Mouse (Mus musculus): ENCODE data around the gene Mettl14.

The Mettl14 gene

DNA sequence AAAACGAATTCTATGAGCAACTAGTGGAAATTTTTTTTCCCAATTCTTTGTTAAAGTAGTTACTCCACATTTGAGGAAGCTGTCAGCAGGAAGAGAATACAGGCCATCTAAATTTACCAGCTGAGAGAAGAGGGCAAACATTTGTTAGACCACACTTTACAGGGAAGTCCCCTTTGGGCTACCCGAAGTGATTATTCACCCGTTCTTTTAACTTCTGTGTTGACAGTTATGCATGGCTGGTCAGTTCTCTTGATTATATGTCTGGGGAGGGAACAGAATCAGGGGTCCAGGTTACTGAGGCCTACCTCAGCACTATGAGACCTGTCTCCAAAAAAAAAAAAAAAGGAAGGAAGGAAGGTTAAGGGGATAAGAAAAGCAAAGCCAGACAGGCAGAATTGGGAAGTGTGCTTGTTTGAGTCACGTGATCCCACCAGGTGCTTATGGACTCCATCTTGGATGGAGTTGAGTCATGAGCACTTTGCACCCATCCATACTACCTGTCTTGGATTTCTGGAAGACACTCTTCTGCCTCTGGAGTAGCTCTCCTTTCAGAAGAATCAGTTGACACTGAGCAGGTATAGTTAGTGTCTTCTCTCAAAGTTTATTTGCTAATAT lies 29.4 kb downstream of the Mettl14 start:
- no peak for DNase-seq (ENCODE audit: low read depth)

DNA sequence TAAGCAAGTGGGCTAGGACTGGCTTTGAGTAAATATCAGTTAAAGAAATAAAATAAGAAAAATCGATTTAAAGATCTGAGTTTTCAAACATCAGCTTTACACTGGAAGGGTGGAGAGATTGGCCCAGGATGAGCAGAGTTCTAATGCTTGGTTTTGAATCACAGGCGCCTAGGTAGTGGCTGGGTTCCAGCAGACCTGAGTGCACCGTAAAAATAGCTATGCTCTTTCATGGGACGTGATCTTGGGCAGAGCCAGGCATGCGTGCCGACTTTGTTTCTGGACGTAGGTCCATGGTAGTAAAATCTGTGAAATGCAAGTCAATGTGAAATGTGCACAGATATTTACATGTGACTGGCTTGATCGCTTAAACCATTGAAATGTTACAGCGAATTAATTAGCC lies 31.5 kb downstream of the Mettl14 start:
- no peak for DNase-seq (ENCODE audit: low read depth)

DNA sequence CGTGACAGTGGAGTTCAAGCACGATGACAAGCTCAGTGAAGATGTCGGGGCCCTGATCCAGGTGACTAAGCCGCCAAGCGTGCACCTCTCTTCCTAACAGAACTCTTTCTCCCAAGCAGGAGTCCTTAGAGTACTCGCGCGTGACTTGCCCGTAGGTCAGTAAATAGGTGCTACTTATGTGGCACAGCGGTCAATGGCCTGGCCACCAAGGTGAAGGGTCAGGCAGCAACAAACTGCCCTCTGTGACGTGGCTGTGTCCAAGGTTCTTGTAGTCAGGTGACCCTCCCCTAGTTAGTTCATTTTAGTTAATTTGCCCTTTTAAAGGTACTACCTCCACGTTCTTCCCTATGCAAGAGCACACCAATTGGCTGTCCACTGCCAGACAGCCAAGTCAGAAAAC lies 32.2 kb downstream of the Mettl14 start:
- DNase-seq (ENCODE audit: low read depth) = no peak

DNA sequence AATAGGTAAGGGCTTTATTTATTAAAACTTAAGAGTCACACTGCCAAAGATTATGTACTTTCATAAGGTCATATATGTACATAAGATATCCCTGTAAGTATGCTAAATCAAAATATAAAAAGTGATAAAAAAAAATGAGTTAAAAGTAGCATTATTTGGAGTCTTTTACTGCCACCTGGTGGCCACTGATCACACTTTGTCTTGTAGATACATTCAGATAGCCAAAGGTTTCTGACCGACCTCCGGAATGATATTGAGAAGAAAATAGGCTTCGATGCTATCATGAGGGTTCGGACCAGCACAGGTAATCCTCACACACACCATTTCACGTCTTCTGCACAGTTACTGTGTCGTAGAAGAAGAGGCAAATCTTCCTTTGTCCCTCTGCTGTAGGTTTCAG lies 32.7 kb downstream of the Mettl14 start:
- DNase-seq (ENCODE audit: low read depth) = peak; percentile 74

DNA sequence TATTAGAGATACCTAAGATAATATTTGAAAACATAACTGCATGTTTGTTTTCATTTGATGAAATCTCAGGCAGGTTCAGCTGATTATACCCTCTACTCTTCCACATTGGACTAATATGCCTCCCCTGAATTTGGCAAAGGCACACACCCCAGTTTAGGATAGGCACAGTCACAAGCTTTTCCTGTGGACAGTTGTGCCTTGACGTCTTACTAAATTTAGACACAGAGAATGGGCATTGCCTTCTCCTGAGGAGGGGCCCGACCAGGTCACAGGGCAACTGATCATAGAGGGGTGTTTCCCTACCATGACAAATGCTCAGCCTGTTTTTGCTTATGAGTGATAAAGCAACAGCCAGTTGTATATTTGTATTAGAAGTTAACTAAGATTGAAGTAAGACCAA lies 34.4 kb downstream of the Mettl14 start:
- no peak for DNase-seq (ENCODE audit: low read depth)

DNA sequence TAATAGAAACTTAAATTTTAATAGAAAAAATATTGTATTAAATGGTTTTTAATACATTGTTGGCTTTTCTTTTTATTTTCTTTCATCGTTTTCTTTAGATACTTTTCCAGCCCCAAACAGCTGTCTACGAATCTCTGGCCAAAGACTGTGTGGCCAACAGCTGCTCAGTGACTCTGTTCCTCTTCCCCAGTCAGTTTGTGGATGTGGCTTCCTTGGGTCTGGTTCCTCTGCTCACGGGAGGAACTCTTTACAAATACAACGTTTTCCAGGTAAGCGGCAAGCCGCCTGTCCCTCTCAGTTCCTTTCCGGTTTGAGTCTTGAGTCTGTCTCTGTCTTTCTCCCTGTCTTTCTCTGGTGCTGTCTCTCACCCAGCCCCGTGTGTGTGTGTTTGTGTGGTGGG lies 35.3 kb downstream of the Mettl14 start:
- no peak for DNase-seq (ENCODE audit: low read depth)

DNA sequence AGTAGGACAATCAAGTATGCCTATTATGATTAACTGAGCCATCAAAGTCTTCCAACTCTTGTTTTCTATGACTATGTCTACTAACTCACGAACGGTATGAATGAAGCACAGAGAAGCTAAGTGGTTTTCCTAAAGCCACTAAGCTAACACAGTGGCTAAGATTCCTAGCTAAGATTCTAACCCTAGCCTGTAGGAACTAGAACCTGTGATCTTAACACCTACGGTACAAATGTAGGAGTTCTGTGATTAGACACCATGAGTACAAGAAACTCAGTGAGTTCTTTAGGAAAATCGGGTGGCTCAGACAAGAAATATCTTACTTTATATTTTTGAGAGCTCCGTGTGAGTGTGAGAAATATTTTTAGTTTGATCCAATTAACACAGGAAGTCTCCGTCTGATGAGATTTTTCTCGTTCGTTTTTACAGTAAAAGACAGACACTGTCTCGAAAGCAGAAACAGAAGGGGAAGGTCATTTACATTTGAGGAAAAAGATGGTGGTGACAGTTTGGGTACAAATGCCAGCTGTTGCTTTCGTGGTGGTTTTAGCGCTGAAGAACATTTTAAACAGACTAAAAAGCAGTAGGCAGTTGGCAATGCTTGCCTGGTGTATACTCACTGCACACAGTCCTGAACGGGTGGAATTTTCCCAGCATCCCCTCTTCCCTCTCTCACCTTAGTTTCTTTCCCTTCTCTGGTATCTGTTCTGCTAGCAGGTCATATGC lies 37.7 kb downstream of the Mettl14 start:
- DNase-seq (ENCODE audit: low read depth) = no peak

DNA sequence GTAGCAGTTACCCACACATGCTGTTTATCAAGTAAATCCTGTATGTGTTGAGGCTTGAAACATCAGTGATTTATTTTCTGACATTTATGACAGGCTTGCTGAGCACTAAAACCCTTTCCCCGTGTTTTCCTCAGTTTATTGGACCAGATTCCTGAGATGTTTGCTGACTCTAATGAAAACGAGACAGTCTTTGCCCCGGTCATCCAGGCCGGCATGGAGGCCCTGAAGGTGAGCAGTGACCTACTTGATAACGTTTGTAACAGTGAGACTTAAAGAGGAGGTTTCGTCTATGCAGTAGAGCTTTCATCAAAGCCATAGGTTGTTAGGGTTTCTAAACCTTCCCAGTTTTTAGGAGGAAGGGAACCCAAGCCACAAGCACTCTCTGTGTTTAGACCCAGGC lies 42.2 kb downstream of the Mettl14 start:
- DNase-seq (ENCODE audit: low read depth) = no peak

DNA sequence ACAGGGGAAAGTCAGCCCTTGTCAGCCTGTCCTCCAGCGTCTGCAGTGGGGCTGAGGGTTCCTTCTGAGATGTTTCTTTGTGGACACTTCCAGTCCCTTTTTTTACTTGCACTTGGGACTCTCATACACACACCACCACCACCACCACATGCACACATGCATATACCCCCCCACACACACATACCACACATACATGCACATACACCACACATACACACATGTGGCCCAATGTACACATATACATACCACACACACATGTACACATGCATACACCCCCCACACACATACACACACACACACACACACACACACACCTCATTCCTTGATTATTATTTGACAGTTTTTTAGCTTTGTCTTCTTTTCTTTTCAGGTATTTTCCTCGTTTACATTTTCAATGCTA lies 44.9 kb downstream of the Mettl14 start:
- no peak for DNase-seq (ENCODE audit: low read depth)

DNA sequence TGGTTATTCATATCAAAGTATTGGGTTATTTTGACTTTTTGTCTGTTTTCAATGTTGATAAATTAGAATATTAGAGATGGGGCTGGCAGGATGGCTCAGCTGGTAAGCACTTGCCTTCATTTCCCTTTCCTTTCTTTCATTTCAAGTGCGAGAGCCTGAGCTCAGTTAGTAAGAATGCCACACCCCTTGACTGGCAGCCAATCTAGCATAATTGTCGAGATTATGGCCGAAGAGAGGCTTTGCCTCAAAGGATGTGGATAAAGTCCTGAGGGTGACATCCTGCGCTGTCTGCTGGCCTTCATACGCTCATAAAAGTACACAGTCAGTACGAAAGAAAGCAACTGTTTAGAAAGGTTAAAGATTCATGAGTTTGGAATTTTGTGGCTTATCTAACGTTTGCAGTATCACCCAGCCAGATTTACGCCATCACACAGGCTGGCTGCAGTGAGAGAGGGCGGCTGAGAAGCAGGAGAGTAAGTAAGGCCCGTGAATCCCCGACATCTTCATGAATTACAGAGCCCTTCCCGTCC lies 47.2 kb downstream of the Mettl14 start:
- no peak for DNase-seq (ENCODE audit: low read depth)

DNA sequence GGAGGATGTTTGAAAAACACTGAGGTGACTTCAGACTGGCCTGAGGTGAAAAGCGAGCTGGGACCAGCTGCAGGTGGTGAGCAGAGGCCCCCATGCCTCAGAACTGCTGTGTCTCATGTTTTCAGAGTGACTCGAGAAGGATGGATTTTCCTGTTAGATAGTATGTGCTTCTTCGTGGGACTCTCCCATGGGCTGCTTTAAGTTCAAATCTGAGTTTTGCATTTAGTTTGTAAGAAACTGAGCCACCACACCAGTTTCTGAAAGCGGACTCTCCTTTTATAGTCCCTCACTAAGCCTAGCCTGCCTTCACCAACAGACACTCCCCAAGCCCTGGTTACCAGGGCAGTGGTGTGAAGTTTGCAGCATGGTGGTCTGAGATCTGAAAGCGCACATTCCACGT lies 48.1 kb downstream of the Mettl14 start:
- no peak for DNase-seq (ENCODE audit: low read depth)

DNA sequence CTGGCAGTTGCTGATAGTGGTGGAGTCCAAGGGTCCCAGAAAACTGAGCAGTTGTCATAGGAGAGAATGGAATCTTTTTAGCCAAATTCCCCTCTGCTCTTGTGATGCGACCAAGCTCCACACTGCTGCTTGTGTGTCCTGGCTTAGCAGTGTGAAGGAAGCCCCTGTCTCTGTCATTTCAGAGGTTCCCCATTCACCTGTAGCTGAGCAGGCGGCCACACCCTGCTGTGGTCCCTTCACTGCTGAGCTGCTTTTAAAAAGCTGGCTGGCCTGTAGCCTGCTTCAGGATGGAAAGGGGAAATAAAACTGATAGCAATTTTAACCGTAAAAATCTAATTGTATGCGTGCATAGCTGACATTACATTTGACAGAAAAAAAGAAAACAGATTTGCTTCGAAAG lies 49.0 kb downstream of the Mettl14 start:
- DNase-seq (ENCODE audit: low read depth) = no peak

DNA sequence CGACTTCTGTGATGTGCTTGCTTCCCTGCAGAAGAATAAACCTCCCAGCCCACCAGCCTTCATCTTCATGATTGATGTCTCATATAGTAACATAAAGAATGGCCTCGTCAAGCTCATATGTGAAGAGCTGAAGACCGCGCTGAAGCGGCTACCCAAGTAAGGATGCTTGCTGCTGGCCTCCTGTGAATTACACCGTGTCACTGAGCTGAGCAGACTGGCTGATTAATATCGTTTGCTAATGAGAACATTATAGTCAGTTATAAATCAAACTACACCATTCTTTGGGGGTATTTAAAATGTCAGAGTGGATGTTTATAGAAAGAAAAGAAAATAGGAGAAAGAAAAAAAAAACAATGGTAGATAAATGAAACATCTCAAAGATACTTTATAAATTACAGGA lies 49.5 kb downstream of the Mettl14 start:
- DNase-seq (ENCODE audit: low read depth) = no peak

DNA sequence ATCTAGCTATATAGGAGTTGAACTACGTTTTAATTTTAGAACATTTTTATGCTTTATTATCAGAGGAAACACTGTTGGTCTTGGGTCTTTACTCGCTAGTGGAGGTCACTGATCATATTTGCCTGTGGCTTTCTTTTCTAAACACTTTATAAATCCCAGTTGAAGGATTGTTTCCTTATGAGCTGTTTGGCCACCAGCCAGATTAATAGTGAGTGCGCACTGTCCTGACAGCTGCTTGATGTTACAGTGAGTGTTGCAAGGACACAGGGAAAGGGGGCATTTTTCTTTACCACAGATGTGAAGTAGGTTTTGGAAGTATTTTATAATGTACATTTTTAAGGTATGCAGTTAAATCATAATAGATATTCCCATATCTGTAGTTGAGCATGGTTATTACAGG lies 50.4 kb downstream of the Mettl14 start:
- DNase-seq (ENCODE audit: low read depth) = no peak

DNA sequence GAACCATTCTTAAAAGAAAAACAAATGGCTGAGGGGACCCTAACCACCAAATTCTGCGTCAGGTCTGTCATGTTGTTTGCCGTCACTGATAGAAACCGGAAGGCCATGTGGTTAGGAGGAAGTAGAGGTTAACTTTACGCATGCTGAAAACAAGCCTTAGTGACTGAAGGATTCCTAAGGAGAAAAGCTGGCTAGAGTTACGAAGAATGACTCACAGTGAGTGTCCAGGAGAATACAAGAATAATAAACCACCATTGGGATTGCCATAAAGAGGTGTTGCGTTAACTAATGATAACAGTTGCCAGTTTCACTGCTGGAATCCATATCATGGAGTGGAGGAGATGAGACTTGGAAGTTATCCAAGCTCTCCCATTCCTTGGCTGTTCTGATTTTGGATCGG lies 51.0 kb downstream of the Mettl14 start:
- DNase-seq (ENCODE audit: low read depth) = peak; percentile 28

DNA sequence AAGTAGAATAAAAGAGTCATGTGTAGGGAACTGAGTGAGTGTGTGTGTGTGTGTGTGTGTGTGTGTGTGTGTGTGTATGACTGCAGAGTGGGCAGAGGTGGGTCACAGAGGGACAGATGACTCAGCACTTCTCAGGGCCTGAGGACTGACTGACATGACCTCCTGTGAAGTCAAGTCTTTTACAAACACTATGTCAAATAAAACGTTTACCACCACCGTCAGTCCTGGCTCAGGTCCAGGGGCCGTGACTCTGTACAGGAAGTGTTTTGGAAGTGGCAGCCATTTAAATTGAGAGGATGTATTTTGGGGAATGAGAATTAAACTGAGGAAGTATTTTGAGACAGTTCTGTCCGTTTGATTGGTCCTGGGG lies 52.9 kb downstream of the Mettl14 start:
- DNase-seq (ENCODE audit: low read depth) = no peak

DNA sequence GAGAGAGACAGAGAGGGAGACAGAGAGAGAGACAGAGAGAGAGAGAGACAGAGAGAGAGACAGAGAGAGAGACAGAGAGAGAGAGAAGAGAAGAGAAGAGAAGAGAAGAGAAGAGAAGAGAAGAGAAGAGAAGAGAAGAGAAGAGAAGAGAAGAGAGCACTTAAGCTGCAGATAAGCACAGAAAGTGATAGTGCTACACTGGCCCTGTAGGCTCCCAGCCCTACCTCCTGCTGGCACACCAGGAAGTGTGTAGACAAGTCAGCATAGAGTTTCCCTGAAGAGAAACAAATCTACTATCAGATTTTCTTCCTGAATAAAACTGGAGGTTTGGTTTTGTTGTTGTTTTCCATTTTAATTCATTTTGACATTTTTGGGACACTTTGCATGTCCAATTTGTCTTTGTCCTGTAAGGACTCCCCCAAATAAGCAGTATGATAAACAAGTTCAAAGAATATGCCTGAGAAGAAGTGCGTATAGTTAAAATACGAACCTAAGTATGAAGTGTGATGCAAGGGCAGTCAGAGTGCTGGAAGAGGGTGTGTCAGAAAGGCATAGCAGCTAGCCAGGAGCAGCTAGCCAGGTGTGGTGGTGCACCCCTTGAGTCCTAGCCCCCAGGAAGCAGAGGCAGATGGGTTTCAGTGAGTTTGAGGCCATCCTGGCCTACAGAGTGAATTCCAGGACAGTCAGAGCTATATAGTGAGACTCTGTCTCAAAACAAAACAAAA lies 53.4 kb downstream of the Mettl14 start:
- DNase-seq (ENCODE audit: low read depth) = no peak

DNA sequence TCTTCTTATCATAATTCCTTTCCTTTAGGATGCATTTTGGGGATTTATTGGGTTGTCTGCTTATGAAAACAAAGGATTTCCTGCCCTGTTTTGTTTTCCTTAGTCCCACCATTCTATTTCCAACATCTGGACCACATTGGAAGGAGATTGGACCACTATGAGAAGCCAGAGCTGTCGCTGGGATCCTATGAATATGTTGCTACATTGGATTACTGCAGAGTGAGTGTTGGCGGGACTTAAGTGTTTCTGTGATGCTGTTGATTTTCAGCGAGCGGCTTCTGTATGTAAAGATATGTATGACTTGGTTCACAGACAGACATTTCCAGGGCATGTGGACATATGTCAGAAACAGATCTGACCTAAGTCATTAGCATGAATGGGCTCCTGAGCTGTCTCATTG lies 55.7 kb downstream of the Mettl14 start:
- DNase-seq (ENCODE audit: low read depth) = no peak

DNA sequence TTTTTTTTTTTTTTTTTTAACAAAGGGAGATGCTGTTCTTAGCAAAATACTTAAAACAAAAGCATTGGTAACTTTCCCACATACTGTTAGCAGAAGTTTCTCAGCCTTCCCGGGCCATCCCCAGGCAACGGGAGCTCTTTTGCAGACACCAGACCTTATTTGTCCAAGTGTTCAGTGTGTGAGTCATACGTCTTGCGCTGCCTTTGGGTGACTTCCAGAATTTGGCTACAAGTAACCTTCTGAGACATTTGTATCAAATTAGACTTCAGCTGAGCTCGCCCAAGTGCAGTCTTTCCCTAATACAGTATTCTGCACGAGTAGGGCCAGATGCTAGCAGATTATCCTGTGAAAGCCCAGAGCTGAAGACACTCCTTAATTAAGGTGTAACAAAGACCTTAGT lies 56.7 kb downstream of the Mettl14 start:
- no peak for DNase-seq (ENCODE audit: low read depth)

DNA sequence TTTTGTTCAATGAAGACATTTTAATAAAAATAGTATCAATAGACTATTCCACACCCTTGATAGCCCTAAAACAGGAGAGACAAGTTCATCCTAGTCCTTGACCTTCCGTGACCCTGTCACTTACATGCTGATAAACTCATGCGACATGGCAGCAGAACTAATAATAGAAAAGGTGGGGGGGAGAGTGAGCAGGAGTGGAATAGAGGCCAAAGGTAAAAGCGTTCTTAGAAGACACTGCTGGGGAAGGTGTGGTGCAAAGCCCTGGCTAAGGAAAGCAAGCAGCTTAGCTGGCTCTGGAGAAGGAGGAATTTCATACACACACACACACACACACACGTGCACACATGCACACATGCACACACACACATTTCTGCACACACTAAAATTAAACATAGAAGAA lies 61.6 kb downstream of the Mettl14 start:
- no peak for DNase-seq (ENCODE audit: low read depth)

DNA sequence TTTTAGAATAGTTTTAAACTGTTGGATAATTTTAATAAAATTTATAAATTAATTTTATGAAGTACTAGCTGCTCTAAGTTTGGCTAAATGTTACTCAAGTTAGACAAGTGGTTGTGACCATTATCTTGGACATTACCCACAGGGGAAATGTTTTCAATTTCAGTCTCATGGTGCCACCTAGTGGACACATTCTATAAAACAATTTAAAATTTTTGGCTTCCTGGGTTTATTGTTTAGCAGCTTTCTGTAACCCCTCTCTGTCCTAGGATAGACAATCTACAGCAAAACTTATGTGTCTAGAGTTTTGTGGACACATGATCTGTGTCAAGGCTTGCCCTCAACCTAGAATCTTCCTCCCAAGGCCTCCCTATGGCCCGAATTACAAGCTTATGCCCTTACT lies 63.8 kb downstream of the Mettl14 start:
- DNase-seq (ENCODE audit: low read depth) = peak; percentile 74

DNA sequence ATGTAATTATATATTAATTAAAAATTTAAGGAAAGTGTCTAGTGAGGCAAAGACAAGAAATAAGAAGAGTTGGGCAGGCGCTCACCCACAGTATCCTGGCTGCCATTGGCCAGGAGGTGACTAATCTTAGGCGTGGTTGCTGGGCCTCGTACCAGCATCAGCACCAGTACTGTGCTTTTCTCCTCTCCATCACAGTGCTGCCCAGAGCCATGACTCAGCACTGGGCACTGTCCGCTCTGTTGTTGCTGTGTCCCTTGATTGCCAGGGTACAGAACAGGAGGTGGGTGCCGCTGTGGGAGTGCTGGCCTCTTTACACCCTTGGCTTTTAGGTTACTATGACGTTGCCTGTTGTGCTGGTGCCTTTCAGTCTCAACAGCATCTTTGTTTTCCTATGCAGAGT lies 64.3 kb downstream of the Mettl14 start:
- no peak for DNase-seq (ENCODE audit: low read depth)

DNA sequence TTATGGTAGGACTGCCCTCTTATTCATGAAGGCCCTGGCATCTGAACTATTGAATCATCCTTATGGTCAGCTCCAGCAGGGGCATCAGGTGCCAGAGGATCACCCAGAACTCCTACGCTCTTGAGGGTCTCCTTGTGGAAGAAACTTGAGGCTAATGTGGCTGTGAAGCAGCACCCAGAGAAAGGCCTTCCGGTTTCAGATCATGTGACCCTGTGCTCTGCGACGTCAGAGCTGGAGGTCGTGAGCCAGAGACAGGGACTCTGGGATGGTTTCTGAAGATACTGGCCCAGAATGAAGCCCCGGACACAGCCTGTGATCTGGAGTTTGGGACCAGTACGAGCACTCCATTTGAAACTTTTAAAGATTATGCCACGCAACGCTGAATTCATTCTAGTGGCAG lies 65.6 kb downstream of the Mettl14 start:
- no peak for DNase-seq (ENCODE audit: low read depth)

All from induced T-regulatory cell, adult 2 months (primary cell).